Mouse (Mus musculus): Measurements from ENCODE around the gene Lmo4.

Gene Lmo4

DNA sequence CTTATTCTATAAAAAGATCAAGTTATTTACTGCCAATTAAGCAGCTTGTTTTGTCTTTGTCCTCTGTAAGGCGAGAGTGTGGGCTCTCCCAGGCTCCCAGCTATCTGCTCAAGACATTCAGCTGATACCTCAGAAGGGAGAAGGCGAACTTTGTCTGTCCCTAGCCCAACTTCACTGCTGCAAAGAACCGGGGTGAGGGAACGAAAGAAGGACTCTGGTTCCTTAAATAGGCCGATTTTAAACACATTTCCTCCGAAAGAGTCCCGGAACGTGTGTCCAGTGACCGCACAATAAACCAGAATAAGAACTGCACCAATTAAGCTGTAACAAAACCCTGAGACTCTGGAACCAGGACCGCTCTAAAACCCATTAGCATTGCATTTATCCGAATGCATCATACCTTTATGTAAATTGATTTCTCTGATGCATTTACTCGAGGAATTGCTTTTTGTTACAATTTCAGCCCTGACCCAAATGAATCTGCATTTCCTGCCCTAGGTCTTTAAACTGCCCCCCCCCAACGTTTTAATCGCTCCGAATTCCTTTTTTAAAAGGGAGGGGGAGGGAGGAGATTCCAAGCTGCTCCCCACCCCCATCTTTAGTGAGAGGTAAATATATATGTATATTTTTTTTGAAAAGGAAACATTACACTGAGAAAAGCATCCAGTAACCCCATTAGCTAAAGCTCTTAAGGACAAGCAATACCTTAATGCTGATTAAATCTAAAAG is 1.6 kb downstream of the Lmo4 start:
- DNase-seq, result no peak

GRCm38 (mm10) chr3:144202574-144203258 is 2.3 kb downstream of the Lmo4 start:
- DNase-seq, result no peak

DNA sequence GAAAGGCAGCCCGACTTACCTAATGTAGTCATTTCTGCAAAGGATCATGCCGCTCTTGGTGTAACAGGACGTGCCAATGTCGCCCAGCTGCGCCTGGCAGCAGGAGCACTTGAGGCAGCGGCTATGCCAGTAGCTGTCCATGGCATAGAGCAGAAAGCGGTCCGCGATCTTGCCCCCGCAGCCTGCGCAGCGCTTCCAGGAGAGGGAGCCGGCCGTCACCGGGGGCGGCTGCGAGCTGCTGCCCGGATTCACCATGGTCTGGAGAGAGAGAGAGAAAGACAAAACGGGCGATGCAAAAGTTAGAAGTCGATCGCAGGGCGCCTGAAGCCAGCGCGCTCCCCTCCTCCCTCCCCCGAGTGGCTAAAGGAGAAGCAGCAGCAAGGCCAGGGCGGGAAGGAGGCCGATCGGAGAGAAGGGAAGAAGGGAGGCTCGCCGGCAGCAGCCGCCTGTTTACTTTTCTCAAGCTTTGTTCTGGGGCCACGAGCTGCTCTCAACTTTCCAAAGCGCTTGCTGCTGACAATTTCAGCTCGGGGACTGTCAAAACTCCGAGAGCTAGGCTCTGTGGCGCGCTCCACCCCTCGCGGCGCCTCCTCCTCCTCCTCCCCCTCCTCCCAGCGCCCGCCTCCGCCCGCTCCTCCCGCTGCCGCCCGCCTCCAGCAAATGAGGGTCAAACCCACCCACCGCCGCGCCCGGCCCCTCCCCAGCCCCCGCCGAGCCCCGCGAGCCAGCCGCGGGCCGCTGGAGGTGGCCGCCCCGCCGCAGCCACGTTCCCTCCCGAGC is 3.0 kb downstream of the Lmo4 start:
- DNase-seq, result peak; percentile 50

DNA sequence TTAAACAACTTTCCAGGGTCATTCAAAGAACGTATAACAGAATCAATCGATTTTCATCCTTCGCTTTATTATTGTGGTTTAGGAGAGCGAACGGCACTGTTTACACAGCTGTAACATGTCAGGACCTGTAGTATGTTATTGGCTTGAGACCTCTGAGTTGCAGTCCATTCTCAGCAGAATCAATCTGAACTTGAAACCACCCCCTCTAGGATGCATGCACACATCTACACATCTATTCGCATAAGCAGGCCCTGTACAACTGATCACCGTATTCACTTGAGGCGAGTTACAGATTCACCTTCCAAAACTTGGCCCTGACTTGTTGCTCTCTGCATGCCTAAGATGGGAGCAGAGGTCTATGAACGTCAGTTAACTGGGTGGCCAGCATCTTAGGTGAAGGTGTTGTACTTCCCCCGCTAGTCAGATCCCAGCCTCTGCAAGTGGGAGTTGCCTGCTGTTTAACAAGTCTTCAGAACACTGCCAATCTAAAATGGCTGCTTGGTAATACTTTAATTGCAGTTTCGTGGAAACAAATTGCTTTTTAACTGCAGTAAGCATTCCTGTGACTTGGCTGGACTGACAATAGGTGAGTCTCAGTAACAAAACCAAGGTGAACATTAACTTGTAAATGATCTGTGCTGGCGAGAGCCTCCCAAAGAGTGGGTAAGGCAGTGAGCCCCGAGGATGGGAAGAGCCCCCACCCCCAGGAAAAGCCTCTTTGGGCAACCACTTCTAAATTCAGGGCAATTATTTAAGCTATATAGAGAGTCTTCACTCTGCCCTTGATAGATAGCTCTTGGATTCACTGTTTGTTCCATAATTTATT is 19.5 kb downstream of the Lmo4 start:
- DNase-seq, result no peak

GRCm38 (mm10) chr3:144184918-144185317 is 20.1 kb downstream of the Lmo4 start:
- DNase-seq, result no peak

DNA sequence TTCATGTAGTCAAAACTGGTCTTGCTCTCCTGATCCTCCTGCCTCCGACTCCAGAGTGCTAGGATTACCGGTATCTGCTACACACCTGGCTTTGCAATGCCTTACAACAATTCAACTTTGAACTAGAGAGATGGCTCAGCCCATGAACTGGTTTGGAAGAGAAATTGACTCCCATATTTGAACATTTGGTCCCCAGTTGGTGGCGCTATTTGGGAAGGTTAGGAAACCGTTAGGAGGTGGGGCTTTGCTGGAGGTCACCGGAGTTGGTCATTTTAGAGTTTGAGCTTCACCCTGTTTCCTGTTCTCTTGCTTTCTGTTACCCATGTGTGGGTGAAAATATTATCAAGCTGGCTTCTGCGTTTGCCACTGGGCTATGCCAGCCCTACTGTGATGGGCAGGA is 22.8 kb downstream of the Lmo4 start:
- DNase-seq, result no peak

DNA sequence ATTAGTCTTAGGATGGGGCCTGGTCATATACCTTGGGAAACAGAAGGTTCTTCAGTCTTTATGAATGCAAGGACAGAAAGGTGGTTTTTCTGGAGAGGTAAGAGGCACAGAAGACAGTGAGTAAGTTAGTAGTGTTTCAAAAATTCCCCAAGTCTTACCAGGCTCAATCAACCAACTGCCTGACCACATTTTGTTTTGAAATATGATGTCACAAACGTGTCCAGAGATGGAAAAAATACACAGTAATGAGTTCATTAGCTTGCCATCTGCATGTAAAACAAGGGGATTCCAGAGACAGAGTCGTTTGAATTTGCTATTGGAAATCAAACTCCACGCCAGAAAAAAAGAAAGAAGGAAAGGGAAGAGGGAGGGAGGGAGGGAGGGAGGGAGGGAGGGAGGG is 26.1 kb downstream of the Lmo4 start:
- no peak for DNase-seq

DNA sequence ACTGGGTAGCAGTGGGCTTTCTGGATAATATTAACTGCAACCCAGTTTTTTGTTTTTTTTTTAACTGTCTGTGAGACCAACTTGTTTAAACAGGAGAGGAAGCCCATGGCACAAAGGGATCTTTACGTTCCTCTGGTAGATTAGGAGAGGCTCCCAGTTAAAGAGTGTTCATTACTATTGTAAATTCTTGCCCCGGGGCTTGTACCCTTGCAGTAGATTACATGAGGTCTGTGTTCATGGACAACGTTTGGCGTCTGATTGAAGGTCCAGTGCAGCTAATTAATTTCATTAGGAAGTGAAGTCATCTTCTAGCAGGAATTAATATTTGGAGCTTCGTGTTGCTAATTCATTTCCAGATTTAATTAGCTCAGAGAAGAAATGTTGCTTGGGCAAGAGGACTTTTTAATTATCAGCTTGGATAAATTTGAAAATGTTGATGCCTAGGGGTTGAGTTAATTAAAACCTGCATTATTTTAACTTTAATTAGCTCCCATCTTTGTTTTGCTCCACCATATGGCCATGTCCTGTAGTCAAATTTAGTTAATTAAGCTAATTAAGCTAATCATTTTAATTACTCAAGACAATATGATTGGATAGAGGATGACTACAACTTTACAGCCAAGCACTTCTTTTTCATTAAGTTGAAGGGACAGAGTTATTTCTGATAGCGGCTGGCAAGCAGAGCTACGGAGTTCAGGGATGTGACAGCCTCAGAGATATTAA is 31.0 kb downstream of the Lmo4 start:
- DNase-seq, result no peak

DNA sequence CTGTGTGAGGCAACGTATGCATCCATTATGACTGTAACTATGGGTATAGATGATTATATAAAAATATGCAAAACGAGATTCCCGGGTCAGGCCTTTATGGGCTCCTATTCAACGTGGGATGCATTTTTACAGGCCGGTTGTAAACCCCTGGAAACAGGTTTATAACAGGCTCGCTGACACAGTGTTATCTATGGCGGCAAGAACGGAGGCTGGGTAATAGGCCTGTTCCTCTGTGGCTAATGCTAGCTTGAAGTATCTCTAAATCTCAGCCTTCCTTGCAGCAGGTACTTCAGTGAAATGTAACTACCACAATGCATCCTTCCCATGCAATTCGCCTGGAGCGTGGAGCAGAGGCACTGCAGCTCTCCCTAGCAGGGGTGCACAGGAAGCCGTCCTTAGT is 31.9 kb downstream of the Lmo4 start:
- no peak for DNase-seq

- no peak for DNase-seq
Measured at GRCm38 (mm10) chr3:144171749-144172148, 33.3 kb downstream of the Lmo4 start.

- no peak for DNase-seq
Measured at GRCm38 (mm10) chr3:144170539-144170938, 34.5 kb downstream of the Lmo4 start.

DNA sequence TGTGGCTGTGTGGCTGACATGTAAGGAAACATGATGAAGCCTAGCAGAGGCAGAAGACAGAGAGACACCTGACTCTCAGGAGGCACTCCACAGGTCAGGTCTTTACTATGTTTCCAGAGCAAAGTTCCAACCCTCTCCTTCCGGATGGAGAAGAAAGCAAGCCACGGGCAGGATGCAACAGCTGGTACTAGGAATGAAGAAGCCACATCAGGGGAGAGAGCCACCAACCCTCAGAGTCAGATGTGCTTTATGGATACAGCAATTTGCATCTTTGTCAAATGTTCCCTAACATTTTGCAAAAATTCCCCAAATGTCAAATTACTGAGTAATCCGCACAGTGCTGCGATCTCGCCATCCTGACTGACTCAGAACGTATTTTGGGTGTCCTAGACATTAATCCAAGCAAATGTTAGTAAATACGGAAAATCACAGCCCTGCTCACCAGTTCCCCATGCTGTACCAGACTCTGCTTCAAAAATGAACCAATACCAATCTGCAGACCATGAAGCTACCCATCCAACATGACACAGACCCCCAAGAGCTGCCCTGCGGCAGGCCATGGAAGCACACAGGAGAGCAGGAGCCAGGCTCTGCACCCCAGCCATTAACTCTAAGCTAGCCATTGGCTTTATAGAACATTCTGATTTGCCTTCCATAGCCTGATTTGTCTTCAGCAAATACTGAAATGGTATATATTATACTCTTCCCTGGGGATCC is 38.4 kb downstream of the Lmo4 start:
- no peak for DNase-seq

DNA sequence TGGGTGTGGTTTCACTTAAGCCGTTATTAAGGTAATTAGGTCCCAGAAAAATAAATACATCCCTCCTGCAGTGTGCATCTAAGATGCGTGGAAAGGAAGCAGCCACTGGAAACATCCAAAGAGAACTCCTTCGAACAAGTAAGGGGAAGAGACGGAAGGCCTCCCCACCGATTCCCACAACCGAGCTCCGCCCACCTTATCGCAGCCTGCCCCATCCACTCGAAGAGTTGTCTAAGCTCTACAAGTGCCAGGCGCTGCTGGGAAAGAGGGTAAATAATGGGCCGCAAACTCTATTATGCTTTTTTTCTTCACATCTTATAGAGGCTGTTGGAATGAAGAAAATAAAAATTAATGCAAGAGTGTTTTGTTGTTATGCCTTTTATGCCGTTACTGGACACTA is 39.6 kb downstream of the Lmo4 start:
- DNase-seq, result no peak

DNA sequence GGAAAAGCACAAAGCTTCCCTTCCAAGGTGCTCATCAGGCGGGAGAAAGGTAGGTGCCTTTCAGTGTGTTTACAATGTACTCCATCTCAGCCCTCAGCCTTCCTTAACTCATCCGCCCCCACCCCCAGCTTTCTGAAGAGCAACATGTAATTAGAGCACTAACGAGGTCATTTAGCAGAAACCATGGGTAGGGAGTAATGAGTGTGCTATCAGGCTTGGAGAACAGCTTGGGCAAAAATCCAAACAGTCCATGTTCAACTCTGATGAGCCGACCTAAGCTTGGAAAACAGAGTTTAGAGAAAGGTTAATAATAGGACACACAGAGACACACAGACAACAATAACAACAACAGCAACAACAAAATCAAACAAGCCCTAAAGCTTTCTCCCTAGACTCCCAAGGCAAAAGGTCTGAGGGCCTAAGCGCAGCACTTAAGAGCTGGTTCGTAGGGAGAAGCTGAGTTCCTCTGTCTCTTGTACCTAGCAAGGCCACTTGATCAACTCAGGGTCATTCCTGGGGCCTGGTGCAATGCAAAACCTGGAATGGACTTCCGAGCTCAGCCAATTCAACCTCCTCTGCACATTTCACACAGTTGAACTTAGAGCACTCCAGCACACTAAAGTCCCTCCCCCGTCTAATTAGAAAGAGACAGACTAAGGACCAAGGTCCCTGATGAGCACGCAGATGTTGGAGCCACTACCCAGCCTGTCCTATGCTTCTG is 40.2 kb downstream of the Lmo4 start:
- DNase-seq, result no peak

- no peak for DNase-seq
Measured at GRCm38 (mm10) chr3:144163718-144164117, 41.3 kb downstream of the Lmo4 start.

DNA sequence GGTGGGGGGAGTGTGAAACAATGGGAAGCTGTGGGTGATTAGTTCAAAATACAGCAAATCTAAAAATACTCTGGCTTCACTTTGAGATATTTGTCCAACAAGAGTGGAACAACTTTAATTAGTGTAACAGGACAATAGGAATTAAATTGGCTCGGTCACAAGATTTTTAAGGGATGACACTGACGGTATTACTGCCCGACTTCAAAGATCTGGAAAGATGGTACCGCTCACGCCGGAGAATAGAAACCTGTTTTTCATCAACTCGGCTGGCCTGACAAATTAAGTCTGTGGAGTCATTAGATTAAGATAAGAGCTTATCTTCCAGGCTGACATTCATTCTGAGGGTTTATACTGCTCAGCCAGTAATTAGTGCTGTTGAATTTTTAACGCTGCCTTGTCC is 42.9 kb downstream of the Lmo4 start:
- no peak for DNase-seq

GRCm38 (mm10) chr3:144161261-144161660 is 43.8 kb downstream of the Lmo4 start:
- DNase-seq, result no peak

- DNase-seq, result no peak
Measured at GRCm38 (mm10) chr3:144155746-144156145, 49.3 kb downstream of the Lmo4 start.

DNA sequence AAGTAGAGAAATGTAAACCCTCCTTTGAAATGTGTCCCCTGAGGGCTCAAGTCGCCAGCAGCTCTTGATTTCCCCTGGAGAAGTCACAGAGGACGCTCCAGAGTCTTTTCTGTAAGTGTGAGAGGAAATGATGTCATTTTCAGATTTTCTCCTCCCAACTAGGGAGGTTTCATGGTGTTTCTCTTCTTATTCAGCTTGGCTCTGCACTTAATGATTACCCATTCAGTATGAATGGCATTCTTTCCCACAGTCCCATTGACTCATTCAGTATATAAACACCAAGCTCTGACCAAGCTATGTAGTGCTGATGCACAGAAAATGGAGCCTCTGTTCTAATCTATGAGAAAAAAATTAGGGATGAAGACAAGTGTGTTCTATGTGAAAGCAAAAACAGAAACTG is 51.6 kb downstream of the Lmo4 start:
- no peak for DNase-seq

GRCm38 (mm10) chr3:144151001-144151400 is 54.0 kb downstream of the Lmo4 start:
- no peak for DNase-seq

DNA sequence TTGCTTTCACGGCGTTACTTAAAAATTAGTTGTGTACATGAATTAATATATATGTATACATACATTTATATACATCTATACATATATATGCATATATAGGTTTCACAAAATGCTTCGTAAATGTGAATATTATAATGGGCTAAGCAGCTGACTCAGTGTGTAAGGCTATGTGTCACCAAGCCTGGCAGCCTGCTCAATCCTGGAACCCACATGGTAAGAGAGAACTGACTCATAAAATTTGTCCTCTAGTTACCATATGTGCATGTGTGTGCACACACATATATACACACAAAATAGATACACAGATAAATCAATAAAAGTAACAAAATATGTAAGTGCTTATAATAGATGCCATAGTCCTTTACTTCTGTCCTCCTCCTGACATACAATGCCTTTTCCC is 56.8 kb downstream of the Lmo4 start:
- DNase-seq, result no peak
